Mouse (Mus musculus) neutrophil, adult 5-6 weeks (primary cell): ENCODE results near the gene Cmc1. TPM values are rescaled to one million over a fixed set of nuclear protein-coding genes. Genes with fewer than 3 reads are reported as not detected.

Experiments used
- ATAC-seq: fragments of 151-379, 151-347 bp; 2 replicates; pipeline ENCODE4 v1.8.0; 2017; ENCODE audit warnings: mild to moderate bottlenecking, moderate TSS enrichment; ENCODE audit not compliant: insufficient number of reproducible peaks, poor library complexity, low FRiP score, severe bottlenecking; ENCODE audit errors: extremely low read depth
- total RNA-seq: library from RNA; stranded (forward); fragments of 200-1000 nt; gene quantifications from 2 replicates; pipeline ENCODE4 v1.2.3, GENCODE M21; 2017

Gene Cmc1
- total RNA-seq, 1 experiment from 2014 or later: 5.4 TPM

GRCm38 (mm10) chr9:118041646-118042045, 108.3 kb downstream of the Cmc1 start:
- ATAC-seq: no peak

- ATAC-seq: no peak
Measured at GRCm38 (mm10) chr9:118041022-118041400, 109.0 kb downstream of the Cmc1 start.

GRCm38 (mm10) chr9:118040218-118041021, 109.6 kb downstream of the Cmc1 start, which contains the start of gene Azi2:
Gene Azi2 (plus strand): TSS chr9:118040499.
- peak; percentile 93 for ATAC-seq

GRCm38 (mm10) chr9:118034990-118035389, 115.0 kb downstream of the Cmc1 start:
- ATAC-seq: no peak

- ATAC-seq: no peak
Measured at GRCm38 (mm10) chr9:118031694-118032093, 118.3 kb downstream of the Cmc1 start.

GRCm38 (mm10) chr9:118030252-118030651, 119.7 kb downstream of the Cmc1 start:
- no peak for ATAC-seq

- ATAC-seq: no peak
Measured at GRCm38 (mm10) chr9:118029490-118029889, 120.5 kb downstream of the Cmc1 start.

GRCm38 (mm10) chr9:118024966-118025365, 125.0 kb downstream of the Cmc1 start:
- no peak for ATAC-seq

Other genes with a start within 250 kb of the Cmc1 start
- 134 and 153 TPM in 2 replicates for gene Azi2, start 109.7 kb downstream of the Cmc1 start, total RNA-seq